Mouse (Mus musculus) cortical plate, adult 2 months (tissue): ENCODE measurements around the gene Rnf43.

Experiments
- CTCF ChIP-seq: fragments of 200-500 bp; IDR thresholded peaks from 2 replicates; pipeline ENCODE4 v1.5.1; 2011; ENCODE audit warnings: mild to moderate bottlenecking, control low read depth, low read length; ENCODE audit not compliant: insufficient read depth; ENCODE audit errors: extremely low read depth
- POLR2A ChIP-seq: fragments of 200-500 bp; IDR thresholded peaks from 2 replicates; pipeline ENCODE4 v1.6.1; 2011; ENCODE audit warnings: mild to moderate bottlenecking, low read length, control low read depth; ENCODE audit not compliant: insufficient read depth; ENCODE audit errors: extremely low read depth

- TF ChIP-seq CTCF (no peak), POLR2A (no peak)
These were observed 71.8 kb downstream of the Rnf43 start for GRCm38 (mm10) chr11:87734346-87734745.
